Mouse (Mus musculus) right cerebral cortex, postnatal 4 days (tissue): Measurements from ENCODE around the gene Vegfb.
A peak's percentile ranks its signal among the peaks of the same experiment; 100 is the strongest.

ENCODE experiments used
- DNase-seq: peaks from one replicate; pipeline ENCODE4 v3.0.0-alpha.2; 2022

Vegfb gene

DNA sequence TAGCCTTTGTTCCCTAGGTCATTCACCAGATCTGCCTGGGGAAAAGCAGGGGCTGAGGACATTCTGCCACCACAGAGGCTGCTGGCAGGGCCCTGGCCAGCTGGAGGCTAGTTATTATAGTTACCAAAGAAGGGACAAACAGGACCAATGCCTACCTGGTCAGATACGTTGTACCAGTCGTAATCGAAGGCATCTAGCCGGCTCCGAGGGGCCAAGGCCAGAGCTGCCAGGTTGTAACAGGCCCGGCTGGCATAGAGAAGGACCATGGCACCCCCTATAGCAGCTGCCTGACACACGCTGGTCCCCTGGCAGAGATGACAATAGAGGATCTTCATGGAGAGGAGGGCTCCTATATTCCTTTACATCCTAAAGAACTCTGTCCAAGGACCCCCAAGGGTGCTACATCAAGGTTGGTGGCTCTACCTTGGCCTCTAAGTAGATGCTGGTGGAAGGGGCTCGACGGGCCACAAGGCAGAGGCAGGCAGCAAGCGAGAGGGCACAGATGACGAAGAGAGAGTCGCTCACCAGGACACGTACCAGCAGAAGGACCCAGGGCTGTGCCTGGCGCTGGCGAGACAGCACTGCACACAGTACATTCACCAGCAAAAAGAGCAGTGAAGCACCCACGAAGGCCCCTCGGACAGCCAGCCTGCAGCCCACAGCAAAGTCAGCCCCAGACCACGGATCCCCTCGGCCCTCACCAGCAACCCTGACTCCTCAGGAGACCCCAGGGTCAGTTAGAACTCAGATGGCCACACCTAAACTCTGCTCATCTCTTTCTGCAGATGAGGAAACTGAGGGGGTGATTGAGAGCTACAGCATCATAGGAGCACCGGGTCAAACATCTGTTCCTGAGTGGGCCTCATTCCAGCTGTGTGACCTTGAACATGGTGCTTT is 48.1 kb downstream of the Vegfb start:
- no peak for DNase-seq

DNA sequence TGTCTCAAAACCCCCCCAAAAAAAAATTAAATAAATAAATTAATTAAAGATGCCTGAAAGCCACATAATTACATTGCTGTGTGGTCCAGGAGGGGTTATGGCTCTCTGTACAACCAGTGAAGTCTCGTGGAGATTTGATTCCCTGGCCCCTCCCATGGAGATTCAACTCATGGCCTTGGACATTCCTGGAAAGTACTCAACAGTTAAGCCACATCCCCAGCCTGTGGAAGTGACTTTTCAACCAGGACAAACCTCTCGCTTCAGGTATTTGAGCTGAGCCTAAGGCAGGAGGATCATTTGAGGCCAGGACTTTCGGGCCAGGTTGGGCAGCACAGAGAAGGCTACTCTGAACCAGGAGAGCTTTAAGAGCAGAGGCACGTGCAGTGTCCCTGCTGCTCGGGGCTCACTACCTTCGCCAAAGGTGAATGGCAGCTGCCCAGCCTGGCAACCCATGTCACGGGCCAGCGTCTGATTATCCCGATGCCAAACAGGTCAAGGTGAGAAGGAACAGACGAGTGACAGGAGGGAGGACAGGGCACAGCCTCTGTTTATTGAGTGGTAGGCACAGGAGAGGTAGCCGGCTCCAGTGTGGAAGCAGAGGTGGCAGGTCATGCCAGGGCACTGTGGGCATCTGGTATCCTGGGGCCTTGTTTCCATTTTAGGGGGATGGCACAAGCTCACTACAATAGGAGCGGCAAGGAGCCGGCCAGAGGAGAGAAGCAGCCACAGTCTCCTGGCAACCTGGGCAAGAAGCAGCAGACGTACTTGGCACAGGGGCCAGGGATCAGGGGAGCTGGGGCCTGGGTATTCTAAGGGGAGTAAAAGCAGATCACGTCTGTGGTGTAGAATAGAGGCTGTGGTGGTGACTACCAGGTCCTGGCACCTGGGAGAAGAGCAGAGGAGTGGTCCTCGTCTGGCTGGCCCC is 49.6 kb downstream of the Vegfb start:
- no peak for DNase-seq

DNA sequence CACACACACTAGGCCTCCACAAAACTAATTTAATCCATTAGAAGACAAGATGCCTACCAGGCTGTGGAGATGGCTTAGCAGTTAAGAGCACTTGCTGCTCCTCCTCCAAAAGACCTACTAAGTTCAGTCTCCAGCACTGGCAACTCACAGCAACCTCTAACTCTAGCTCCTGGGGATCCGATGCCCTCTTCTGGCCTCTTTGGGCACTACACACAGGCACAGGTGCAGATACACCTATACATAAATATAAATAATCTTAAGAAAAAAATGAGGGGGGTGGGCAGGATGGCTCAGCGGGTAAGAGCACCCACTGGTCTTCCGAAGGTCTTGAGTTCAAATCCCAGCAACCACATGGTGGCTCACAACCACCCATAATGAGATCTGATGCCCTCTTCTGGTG is 51.2 kb downstream of the Vegfb start:
- DNase-seq, result no peak

DNA sequence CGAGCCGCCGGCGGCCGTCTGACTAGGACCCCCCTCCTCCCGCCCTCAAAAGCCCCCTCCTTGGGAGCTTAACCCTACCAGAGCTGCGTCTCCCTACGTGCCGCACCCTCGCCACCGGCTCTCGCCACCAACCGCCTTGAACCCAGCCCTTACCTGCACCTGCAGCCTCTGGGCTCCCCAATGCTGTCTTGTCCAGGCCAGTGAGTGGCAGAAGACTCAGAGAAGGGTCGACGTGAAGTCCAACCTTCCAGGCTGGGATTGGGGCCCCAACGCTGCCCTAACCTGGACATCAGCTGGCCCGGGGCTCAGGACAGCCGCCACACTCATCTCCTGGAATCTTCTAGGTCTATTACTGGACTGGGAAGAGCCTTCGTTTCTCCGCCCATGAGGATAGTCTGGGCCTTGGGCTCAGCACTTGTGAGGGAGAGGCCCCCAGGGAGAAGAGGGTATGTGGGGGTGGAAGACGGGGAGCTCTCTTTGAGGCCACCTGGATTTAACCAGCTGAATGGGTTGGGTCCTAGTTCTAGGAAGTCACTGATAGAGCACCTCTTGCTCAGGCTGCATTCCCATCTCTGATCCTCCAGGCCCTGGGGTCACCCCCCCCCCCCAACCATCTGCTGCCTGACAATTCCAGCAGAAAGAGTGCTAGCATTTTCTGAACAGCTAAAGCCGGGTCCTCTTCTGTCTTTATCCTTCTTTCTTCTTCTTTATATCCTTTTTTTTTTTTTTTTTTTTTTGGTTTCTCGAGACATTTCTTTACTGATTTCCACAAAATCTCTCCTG is 53.1 kb downstream of the Vegfb start, which contains the start of gene Kcnk4:
Kcnk4 (minus strand) TSS at position 321 of the 783 bp plus-strand sequence.
- no peak for DNase-seq

DNA sequence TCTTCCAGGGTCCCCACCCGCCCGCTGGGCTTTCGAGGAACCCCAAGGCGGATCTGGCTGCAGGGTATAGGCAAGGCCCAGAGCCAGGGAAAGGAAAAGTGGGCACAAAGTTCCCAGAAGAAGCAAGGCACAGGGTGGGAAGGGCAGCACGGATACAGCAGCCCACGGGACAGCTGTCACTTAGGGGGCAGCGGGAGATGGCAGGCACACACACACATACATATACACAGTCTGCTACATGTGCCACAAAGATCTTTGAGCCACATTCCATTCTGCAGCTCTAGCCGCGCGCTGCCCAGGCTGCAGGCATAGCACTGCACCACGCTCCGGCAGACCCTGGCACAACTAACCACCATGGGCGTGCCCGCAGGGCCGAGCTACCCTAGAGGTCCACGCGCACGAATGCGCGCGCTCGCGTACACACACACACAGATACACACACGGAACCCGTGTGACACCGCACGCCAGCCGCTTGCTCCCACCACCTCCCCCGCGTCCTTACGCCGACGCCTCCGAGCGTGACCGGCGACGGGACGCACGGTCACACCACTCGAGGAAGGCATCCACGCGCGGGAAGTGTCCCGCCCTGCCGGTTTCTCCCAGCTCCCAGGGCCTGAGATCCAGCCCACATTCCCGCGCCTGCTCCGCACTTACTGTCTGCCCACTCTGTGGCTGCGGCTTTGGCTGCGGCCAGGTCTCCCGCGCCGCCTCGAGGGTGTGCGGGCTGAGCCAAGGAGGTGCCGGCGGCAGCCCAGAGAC is 53.8 kb downstream of the Vegfb start:
- DNase-seq, result peak; percentile 65

DNA sequence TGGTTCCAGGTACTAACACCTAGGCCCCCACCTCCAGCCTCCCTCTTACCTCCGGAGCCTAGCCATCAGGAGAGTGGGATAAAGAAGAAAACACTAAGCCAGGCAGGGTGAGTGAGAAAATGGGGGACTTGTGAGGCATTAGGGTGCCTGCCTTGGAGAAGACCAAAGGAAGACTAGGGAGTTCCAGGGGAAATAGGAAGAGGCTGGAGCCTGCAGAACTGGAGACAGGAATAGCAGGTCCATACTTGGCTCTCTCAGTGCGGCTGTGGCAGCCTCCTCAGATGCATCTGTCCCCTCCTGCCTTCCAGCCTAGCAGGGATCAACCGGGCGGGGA is 54.4 kb downstream of the Vegfb start:
- no peak for DNase-seq
